Mouse (Mus musculus): ENCODE measurements at regions not wholly inside any gene's neighbourhood (a gene's known extent, or its start where the extent isn't known, plus 50 kb on each side); places are given as distances from the start of the nearest gene placed in this dataset.

DNA sequence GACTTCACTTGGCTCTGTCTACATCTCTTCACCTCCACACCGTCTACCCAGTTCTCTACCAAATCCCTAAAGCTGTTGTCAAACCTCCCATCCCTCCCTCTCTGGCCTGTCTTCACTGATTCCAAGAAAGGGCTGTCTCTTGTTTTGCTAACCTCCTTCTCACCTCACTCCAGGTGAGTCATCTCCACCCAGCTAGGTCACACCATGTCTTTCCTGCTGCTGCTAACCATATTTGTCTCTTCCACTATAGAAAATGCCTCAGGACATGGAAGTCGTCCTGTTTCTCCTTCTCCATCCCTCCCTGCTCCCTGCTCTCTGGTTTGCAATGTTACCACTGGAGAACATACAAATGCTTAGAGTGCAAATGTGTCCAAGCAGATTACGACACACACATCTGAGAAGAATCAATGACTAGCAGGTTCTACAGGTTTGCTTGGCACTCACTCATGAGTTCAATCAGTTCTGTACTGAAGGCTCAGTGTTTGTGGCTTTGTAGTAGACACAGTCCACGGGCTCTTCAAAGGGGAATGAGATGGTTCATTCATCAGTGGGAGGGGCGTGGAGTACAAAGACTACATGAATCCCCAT is 424.1 kb downstream of the Fgf9 start:
- H3K4me1 ChIP-seq (replicated peaks; ENCODE audit: control insufficient read depth, insufficient read depth, low read length) = peaks cover under 1% of the 10 kb centered on the region; the same call in 1 of the 2 replicates
- H3K4me3 ChIP-seq (replicated peaks; ENCODE audit: low read length) = no peak overlapping the region
- H3K9ac ChIP-seq (replicated peaks; ENCODE audit: low read depth, low read length) = no peak overlapping the region
- no peak overlapping the region for H3K27ac ChIP-seq (ENCODE audit: low read length)
- 75% methylated on average over 5 of the region's 5 CpGs for WGBS
- H3K4me2 ChIP-seq (ENCODE audit: low read length) = no peak overlapping the region
- H3K27me3 ChIP-seq (replicated peaks; ENCODE audit: control insufficient read depth, insufficient read depth, low read length) = no peaks in the 10 kb centered on the region
- no peaks in the 10 kb centered on the region for H3K36me3 ChIP-seq (ENCODE audit: control insufficient read depth, insufficient read depth)
- H3K9me3 ChIP-seq (ENCODE audit: control insufficient read depth, low read length) = no peaks in the 10 kb centered on the region
- ATAC-seq = no peak

DNA sequence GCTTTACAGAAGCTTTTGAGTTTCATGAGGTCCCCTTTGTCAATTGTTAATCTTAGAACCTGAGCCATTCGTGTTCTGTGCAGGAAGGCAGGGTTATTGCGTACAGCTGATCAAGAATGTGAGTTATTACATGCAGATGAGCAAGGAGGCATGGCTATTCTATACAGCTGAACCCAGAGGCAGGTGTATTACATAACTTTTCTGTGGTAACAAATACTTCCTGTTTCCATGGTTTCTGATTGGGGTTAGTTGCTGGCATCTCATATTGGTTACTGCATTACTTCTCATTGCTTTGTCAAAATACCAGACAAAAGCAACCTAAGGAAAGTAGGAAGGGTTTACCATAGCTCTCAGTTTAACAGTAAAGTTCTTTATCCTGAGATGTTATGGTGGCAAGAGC is 421.8 kb downstream of the Fgf9 start:
- 89% methylated on average over 2 of the region's 2 CpGs for WGBS

DNA sequence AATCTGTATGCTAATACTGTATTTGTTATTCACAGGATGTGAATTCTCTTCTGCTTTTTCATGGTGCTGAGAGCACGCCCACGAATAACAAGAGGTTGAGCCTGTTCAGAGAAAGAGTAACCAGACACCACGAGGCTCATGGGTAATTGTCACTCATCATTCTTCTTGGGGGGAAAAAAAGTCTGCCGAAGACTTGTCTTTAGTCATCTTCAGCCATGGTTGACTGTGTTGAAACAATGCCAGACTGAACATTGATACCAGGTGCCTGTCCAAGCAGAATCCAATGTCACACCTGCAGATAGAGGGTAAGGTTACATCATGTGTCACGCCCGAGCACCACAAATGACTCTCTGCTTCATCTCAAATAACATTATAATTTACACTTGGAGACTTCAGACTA is 418.5 kb downstream of the Fgf9 start:
- Histone ChIP-seq H3K36me3 (ENCODE audit: control insufficient read depth, insufficient read depth) (no peaks in the 10 kb centered on the region), H3K4me3 (replicated peaks; ENCODE audit: low read length) (no peak overlapping the region), H3K27me3 (replicated peaks; ENCODE audit: control insufficient read depth, insufficient read depth, low read length) (no peaks in the 10 kb centered on the region), H3K9me3 (ENCODE audit: control insufficient read depth, low read length) (no peaks in the 10 kb centered on the region), H3K9ac (replicated peaks; ENCODE audit: low read depth, low read length) (no peak overlapping the region), H3K4me1 (replicated peaks; ENCODE audit: control insufficient read depth, insufficient read depth, low read length) (no peaks in the 10 kb centered on the region), H3K27ac (ENCODE audit: low read length) (no peak overlapping the region), H3K4me2 (ENCODE audit: low read length) (no peak overlapping the region)
- ATAC-seq = no peak
- WGBS = 78% methylated on average over 6 of the region's 6 CpGs

More for the DNA sequence above, 421.8 kb downstream of the Fgf9 start:
- Histone ChIP-seq H3K27ac (ENCODE audit: low read length) (no peak overlapping the region), H3K36me3 (ENCODE audit: control insufficient read depth, insufficient read depth) (no peaks in the 10 kb centered on the region), H3K4me1 (replicated peaks; ENCODE audit: control insufficient read depth, insufficient read depth, low read length) (no peaks in the 10 kb centered on the region), H3K4me3 (replicated peaks; ENCODE audit: low read length) (no peak overlapping the region), H3K9me3 (ENCODE audit: control insufficient read depth, low read length) (no peaks in the 10 kb centered on the region), H3K27me3 (replicated peaks; ENCODE audit: control insufficient read depth, insufficient read depth, low read length) (no peaks in the 10 kb centered on the region), H3K4me2 (ENCODE audit: low read length) (no peak overlapping the region), H3K9ac (replicated peaks; ENCODE audit: low read depth, low read length) (no peak overlapping the region)
- no peak for ATAC-seq

DNA sequence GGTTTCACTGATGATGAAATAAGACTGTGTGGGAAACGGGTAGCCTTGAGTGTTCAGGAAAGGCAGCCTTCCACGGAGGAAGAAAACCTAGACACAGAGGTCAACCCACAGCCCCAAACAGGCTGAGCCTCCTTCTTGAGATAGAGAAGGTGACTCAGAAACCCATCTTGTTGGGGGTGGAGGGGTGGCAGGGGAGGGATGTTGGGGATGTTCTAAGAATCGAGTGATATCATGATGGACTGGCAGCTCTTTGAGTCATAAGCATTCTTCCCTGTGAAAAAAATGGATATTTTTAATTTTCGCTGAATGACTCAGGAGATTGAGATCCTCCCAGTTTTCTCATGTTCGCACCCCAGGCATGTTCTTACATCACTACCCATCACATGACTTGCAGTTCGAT is 417.5 kb downstream of the Fgf9 start:
- ATAC-seq = no peak
- H3K4me3 ChIP-seq (replicated peaks; ENCODE audit: low read length) = no peak overlapping the region
- no peak overlapping the region for H3K9ac ChIP-seq (replicated peaks; ENCODE audit: low read depth, low read length)
- no peak overlapping the region for H3K4me2 ChIP-seq (ENCODE audit: low read length)
- no peaks in the 10 kb centered on the region for H3K27me3 ChIP-seq (replicated peaks; ENCODE audit: control insufficient read depth, insufficient read depth, low read length)
- H3K9me3 ChIP-seq (ENCODE audit: control insufficient read depth, low read length) = no peaks in the 10 kb centered on the region
- H3K36me3 ChIP-seq (ENCODE audit: control insufficient read depth, insufficient read depth) = no peaks in the 10 kb centered on the region
- no peak overlapping the region for H3K27ac ChIP-seq (ENCODE audit: low read length)
- WGBS = 93% methylated on average over 6 of the region's 6 CpGs
- H3K4me1 ChIP-seq (replicated peaks; ENCODE audit: control insufficient read depth, insufficient read depth, low read length) = no peaks in the 10 kb centered on the region

DNA sequence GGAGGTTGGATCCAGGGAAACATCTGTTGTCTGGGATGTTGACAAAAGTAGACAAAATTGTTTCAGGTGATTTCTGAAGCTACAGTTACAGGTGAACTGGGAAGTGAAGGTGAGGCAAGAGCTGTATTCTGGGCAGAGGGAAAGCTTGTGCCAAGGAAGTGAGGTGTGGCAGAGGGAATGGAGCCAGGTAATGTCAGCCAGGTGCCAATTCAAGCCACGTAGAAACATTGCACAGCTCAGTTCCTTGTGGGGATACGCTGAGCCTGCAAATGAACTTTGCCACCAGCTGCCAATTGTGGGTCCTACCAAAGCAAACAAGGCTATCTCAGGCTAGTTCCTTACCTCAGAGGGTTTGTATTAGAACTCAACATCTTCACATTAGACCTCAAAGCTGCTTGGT is 410.1 kb downstream of the Fgf9 start:
- Histone ChIP-seq H3K36me3 (ENCODE audit: control insufficient read depth, insufficient read depth) (no peaks in the 10 kb centered on the region), H3K4me1 (replicated peaks; ENCODE audit: control insufficient read depth, insufficient read depth, low read length) (no peaks in the 10 kb centered on the region), H3K9me3 (ENCODE audit: control insufficient read depth, low read length) (no peaks in the 10 kb centered on the region), H3K27me3 (replicated peaks; ENCODE audit: control insufficient read depth, insufficient read depth, low read length) (no peaks in the 10 kb centered on the region), H3K4me2 (ENCODE audit: low read length) (no peak overlapping the region), H3K27ac (ENCODE audit: low read length) (no peak overlapping the region), H3K9ac (replicated peaks; ENCODE audit: low read depth, low read length) (no peak overlapping the region), H3K4me3 (replicated peaks; ENCODE audit: low read length) (no peak overlapping the region)
- no peak for ATAC-seq
- 91% methylated on average over 2 of the region's 2 CpGs for WGBS

DNA sequence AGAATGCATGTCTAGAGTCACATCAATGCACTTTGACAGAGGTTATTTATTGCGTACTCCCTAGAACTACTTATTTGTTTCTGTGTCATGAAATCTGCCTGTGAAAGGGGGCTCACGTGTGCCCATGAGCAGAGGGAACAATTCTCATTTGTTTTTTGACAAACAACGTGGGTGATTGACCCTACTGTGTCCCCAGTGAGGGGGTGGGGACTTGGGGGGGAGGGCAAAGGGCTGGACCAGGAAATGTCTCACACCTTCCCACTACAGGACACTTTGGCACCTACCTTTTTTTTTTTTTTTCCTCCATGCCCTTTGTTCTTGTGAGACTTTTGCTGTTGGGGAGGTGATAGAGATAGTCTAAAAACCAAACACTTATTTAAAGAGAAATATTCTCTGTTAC is 400.3 kb downstream of the Fgf9 start:
- Histone ChIP-seq H3K9me3 (ENCODE audit: control insufficient read depth, low read length) (no peaks in the 10 kb centered on the region), H3K4me1 (replicated peaks; ENCODE audit: control insufficient read depth, insufficient read depth, low read length) (no peaks in the 10 kb centered on the region), H3K27me3 (replicated peaks; ENCODE audit: control insufficient read depth, insufficient read depth, low read length) (no peaks in the 10 kb centered on the region), H3K27ac (ENCODE audit: low read length) (no peak overlapping the region), H3K9ac (replicated peaks; ENCODE audit: low read depth, low read length) (no peak overlapping the region), H3K4me2 (ENCODE audit: low read length) (no peak overlapping the region), H3K36me3 (ENCODE audit: control insufficient read depth, insufficient read depth) (no peaks in the 10 kb centered on the region), H3K4me3 (replicated peaks; ENCODE audit: low read length) (no peak overlapping the region)
- no peak for ATAC-seq
- 37% methylated on average over 3 of the region's 3 CpGs for WGBS

DNA sequence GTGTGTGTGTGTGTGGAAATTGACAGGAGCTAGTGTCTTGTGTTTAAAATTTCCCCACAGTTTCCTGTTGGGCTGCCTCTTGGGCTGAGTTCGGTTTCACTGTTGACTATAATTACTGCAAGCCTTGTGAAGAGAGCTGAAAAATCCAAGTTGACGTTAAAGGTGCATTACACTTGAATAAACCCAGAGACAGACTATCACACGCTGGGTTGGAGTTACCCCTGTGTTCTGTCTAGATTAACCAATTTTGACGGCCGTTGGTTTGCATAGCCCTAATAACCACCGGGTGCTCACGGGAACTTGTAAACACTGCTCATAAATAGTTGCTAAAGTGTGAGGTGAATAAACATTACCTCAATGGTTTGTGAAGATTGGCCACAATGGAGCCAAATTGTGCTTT is 398.1 kb downstream of the Fgf9 start:
- H3K27me3 ChIP-seq (replicated peaks; ENCODE audit: control insufficient read depth, insufficient read depth, low read length) = no peaks in the 10 kb centered on the region
- no peak overlapping the region for H3K9ac ChIP-seq (replicated peaks; ENCODE audit: low read depth, low read length)
- no peaks in the 10 kb centered on the region for H3K36me3 ChIP-seq (ENCODE audit: control insufficient read depth, insufficient read depth)
- 65% methylated on average over 7 of the region's 7 CpGs for WGBS
- no peak overlapping the region for H3K27ac ChIP-seq (ENCODE audit: low read length)
- no peaks in the 10 kb centered on the region for H3K4me1 ChIP-seq (replicated peaks; ENCODE audit: control insufficient read depth, insufficient read depth, low read length)
- no peak for ATAC-seq
- H3K4me2 ChIP-seq (ENCODE audit: low read length) = no peak overlapping the region
- H3K9me3 ChIP-seq (ENCODE audit: control insufficient read depth, low read length) = no peaks in the 10 kb centered on the region
- H3K4me3 ChIP-seq (replicated peaks; ENCODE audit: low read length) = no peak overlapping the region

DNA sequence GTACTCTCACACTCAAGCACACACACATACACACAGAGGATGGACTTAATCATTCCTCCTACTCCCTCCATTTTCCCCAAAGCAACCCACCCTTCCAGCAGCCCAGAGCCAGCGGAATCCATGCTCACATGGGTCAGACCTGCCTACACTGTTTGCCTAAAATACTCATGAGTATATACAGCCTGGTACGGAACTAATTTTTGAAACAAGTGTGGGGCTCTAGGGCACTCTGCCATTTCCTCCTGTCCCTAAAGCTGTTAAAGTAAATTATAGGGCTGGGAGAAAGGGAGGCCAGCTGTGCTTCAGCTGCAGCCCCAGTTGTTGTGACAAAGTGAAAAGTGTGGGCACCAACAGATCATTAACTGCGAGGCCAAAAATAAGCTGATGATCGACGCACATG is 397.5 kb downstream of the Fgf9 start:
- Histone ChIP-seq H3K27ac (ENCODE audit: low read length) (no peak overlapping the region), H3K9me3 (ENCODE audit: control insufficient read depth, low read length) (no peaks in the 10 kb centered on the region), H3K4me2 (ENCODE audit: low read length) (no peak overlapping the region), H3K4me3 (replicated peaks; ENCODE audit: low read length) (no peak overlapping the region), H3K4me1 (replicated peaks; ENCODE audit: control insufficient read depth, insufficient read depth, low read length) (no peaks in the 10 kb centered on the region), H3K27me3 (replicated peaks; ENCODE audit: control insufficient read depth, insufficient read depth, low read length) (no peaks in the 10 kb centered on the region), H3K9ac (replicated peaks; ENCODE audit: low read depth, low read length) (no peak overlapping the region), H3K36me3 (ENCODE audit: control insufficient read depth, insufficient read depth) (no peaks in the 10 kb centered on the region)
- no peak; the same call in 1 of the 2 replicates for ATAC-seq
- WGBS = 67% methylated on average over 5 of the region's 5 CpGs

DNA sequence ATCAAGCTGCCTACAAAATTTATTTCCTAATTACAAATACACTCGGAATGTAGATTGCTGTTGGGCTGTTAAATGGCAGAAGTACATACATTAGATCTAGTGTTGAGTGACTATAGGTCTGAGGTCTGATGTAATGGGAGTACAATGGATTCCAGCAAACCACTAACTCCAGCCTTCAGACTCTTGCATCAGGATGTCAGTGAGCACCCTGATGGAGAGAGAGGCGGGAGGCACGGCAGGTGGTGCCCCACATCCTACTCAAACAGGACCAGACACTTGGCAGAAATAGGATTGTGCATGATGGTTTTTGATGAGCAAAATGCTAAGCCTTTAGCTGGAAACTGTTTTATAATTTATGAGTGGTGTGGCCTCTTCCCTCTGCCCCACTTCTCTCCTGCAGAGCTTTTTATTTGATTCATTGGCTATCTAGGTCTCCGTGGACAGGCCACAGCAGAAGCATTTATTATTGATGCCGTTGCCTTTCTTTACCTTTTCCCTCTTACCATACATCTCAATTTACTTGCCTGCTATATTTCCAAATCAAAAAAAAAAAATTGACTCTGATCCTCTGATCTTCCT is 376.5 kb downstream of the Fgf9 start:
- 89% methylated on average over 5 of the region's 5 CpGs for WGBS
- H3K27me3 ChIP-seq (replicated peaks; ENCODE audit: control insufficient read depth, insufficient read depth, low read length) = no peaks in the 10 kb centered on the region
- H3K4me3 ChIP-seq (replicated peaks; ENCODE audit: low read length) = no peak overlapping the region
- no peak overlapping the region for H3K4me2 ChIP-seq (ENCODE audit: low read length)
- H3K36me3 ChIP-seq (ENCODE audit: control insufficient read depth, insufficient read depth) = no peaks in the 10 kb centered on the region
- H3K27ac ChIP-seq (ENCODE audit: low read length) = no peak overlapping the region
- no peaks in the 10 kb centered on the region for H3K9me3 ChIP-seq (ENCODE audit: control insufficient read depth, low read length)
- H3K4me1 ChIP-seq (replicated peaks; ENCODE audit: control insufficient read depth, insufficient read depth, low read length) = no peaks in the 10 kb centered on the region
- ATAC-seq = no peak
- H3K9ac ChIP-seq (replicated peaks; ENCODE audit: low read depth, low read length) = no peak overlapping the region

DNA sequence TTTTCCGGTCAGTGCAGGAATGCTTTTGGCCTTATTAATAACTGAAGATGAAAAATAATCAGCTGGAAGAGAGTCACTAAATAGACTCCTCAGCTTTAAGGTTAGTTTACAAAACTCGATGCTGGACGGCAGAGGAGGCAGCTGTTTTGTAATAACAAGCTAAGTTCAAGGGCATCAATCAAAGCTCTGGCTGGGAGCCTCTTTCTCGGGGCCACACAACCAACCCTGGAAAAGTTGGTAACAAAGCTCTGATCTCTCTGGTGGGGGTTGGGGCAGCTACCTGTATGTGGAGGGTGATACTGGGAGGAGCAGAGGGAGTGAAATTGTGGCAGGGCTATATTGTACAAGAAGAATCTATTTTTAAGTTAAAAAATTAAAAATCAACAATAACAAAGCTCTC is 374.1 kb downstream of the Fgf9 start:
- H3K4me2 ChIP-seq (ENCODE audit: low read length) = no peak overlapping the region
- no peak overlapping the region for H3K4me3 ChIP-seq (replicated peaks; ENCODE audit: low read length)
- H3K27ac ChIP-seq (ENCODE audit: low read length) = no peak overlapping the region
- no peaks in the 10 kb centered on the region for H3K4me1 ChIP-seq (replicated peaks; ENCODE audit: control insufficient read depth, insufficient read depth, low read length)
- WGBS = 68% methylated on average over 4 of the region's 4 CpGs
- H3K36me3 ChIP-seq (ENCODE audit: control insufficient read depth, insufficient read depth) = no peaks in the 10 kb centered on the region
- ATAC-seq = no peak
- H3K9me3 ChIP-seq (ENCODE audit: control insufficient read depth, low read length) = no peaks in the 10 kb centered on the region
- no peaks in the 10 kb centered on the region for H3K27me3 ChIP-seq (replicated peaks; ENCODE audit: control insufficient read depth, insufficient read depth, low read length)
- H3K9ac ChIP-seq (replicated peaks; ENCODE audit: low read depth, low read length) = no peak overlapping the region
